Mouse (Mus musculus): ENCODE measurements at regions not wholly inside any gene's neighbourhood (a gene's known extent, or its start where the extent isn't known, plus 50 kb on each side); places are given as distances from the start of the nearest gene placed in this dataset.

- Histone ChIP-seq H3K27me3 (ENCODE audit: poor library complexity, severe bottlenecking) (no peaks in the 10 kb centered on the region), H3K4me1 (peaks cover 10% of the 10 kb centered on the region; the same call in 1 of the 2 replicates), H3K4me3 (no peak overlapping the region), H3K27ac (no peak overlapping the region), H3K9me3 (peaks cover 14% of the 10 kb centered on the region), H3K36me3 (replicated peaks) (no peaks in the 10 kb centered on the region)
- no peak for DNase-seq (ENCODE audit: extremely low spot score, low spot score)
- 77% methylated on average over 3 of the region's 3 CpGs for WGBS
Measured at GRCm38 (mm10) chr10:99396630-99397029, 133.6 kb downstream of the Dusp6 start.

- Histone ChIP-seq H3K4me1 (peaks cover 3% of the 10 kb centered on the region; the same call in 1 of the 2 replicates), H3K27ac (no peak overlapping the region), H3K27me3 (ENCODE audit: poor library complexity, severe bottlenecking) (no peaks in the 10 kb centered on the region), H3K4me3 (no peak overlapping the region), H3K9me3 (peaks cover 14% of the 10 kb centered on the region), H3K36me3 (replicated peaks) (no peaks in the 10 kb centered on the region)
- WGBS, result 92% methylated on average over 6 of the region's 6 CpGs
- DNase-seq (ENCODE audit: extremely low spot score, low spot score), result no peak
Measured at GRCm38 (mm10) chr10:99400076-99400475, 137.0 kb downstream of the Dusp6 start.

- Histone ChIP-seq H3K4me1 (no peaks in the 10 kb centered on the region), H3K9me3 (peaks cover 7% of the 10 kb centered on the region; the same call in 1 of the 2 replicates), H3K36me3 (replicated peaks) (no peaks in the 10 kb centered on the region), H3K27ac (no peak overlapping the region), H3K27me3 (ENCODE audit: poor library complexity, severe bottlenecking) (no peaks in the 10 kb centered on the region), H3K4me3 (no peak overlapping the region)
- WGBS, result 94% methylated on average over 2 of the region's 2 CpGs
- no peak for DNase-seq (ENCODE audit: extremely low spot score, low spot score)
Measured at GRCm38 (mm10) chr10:99406764-99407163, 143.7 kb downstream of the Dusp6 start.

GRCm38 (mm10) chr10:99408786-99409185 lies 145.8 kb downstream of the Dusp6 start:
- peaks cover 7% of the 10 kb centered on the region; the same call in 1 of the 2 replicates for H3K9me3 ChIP-seq

GRCm38 (mm10) chr10:99409744-99410143 lies 146.7 kb downstream of the Dusp6 start:
- H3K4me1 ChIP-seq, result no peaks in the 10 kb centered on the region
- peaks cover 7% of the 10 kb centered on the region; the same call in 1 of the 2 replicates for H3K9me3 ChIP-seq
- H3K36me3 ChIP-seq (replicated peaks), result no peaks in the 10 kb centered on the region
- no peak for DNase-seq (ENCODE audit: extremely low spot score, low spot score)
- 79% methylated on average over 11 of the region's 11 CpGs for WGBS
- no peaks in the 10 kb centered on the region for H3K27me3 ChIP-seq (ENCODE audit: poor library complexity, severe bottlenecking)
- no peak overlapping the region for H3K27ac ChIP-seq
- H3K4me3 ChIP-seq, result no peak overlapping the region

More at GRCm38 (mm10) chr10:99408786-99409185, 145.8 kb downstream of the Dusp6 start:
- WGBS, result 90% methylated on average over 2 of the region's 2 CpGs
- DNase-seq (ENCODE audit: extremely low spot score, low spot score), result no peak
- no peaks in the 10 kb centered on the region for H3K4me1 ChIP-seq
- H3K27ac ChIP-seq, result no peak overlapping the region
- H3K36me3 ChIP-seq (replicated peaks), result no peaks in the 10 kb centered on the region
- no peak overlapping the region for H3K4me3 ChIP-seq
- H3K27me3 ChIP-seq (ENCODE audit: poor library complexity, severe bottlenecking), result no peaks in the 10 kb centered on the region

GRCm38 (mm10) chr10:99410754-99411153 lies 147.7 kb downstream of the Dusp6 start:
- H3K36me3 ChIP-seq (replicated peaks), result no peaks in the 10 kb centered on the region
- 81% methylated on average over 3 of the region's 3 CpGs for WGBS
- peaks cover 7% of the 10 kb centered on the region; the same call in 1 of the 2 replicates for H3K9me3 ChIP-seq
- H3K4me1 ChIP-seq, result no peaks in the 10 kb centered on the region
- H3K4me3 ChIP-seq, result no peak overlapping the region
- H3K27ac ChIP-seq, result no peak overlapping the region
- no peak for DNase-seq (ENCODE audit: extremely low spot score, low spot score)
- no peaks in the 10 kb centered on the region for H3K27me3 ChIP-seq (ENCODE audit: poor library complexity, severe bottlenecking)

GRCm38 (mm10) chr10:99413455-99413854 lies 150.4 kb downstream of the Dusp6 start:
- no peak for DNase-seq (ENCODE audit: extremely low spot score, low spot score)
- H3K27ac ChIP-seq, result no peak overlapping the region
- peaks cover 6% of the 10 kb centered on the region; the same call in 1 of the 2 replicates for H3K9me3 ChIP-seq
- 81% methylated on average over 3 of the region's 3 CpGs for WGBS
- H3K36me3 ChIP-seq (replicated peaks), result no peaks in the 10 kb centered on the region
- no peak overlapping the region for H3K4me3 ChIP-seq
- no peaks in the 10 kb centered on the region for H3K27me3 ChIP-seq (ENCODE audit: poor library complexity, severe bottlenecking)
- peaks cover 24% of the 10 kb centered on the region for H3K4me1 ChIP-seq

- Histone ChIP-seq H3K36me3 (replicated peaks) (no peaks in the 10 kb centered on the region), H3K27ac (no peak overlapping the region), H3K4me3 (no peak overlapping the region), H3K27me3 (ENCODE audit: poor library complexity, severe bottlenecking) (no peaks in the 10 kb centered on the region), H3K9me3 (no peaks in the 10 kb centered on the region), H3K4me1 (peaks cover 33% of the 10 kb centered on the region)
- 51% methylated on average over 8 of the region's 8 CpGs for WGBS
- no peak for DNase-seq (ENCODE audit: extremely low spot score, low spot score)
Measured at GRCm38 (mm10) chr10:99416271-99416670, 153.2 kb downstream of the Dusp6 start.

- Histone ChIP-seq H3K4me3 (no peak overlapping the region), H3K36me3 (replicated peaks) (no peaks in the 10 kb centered on the region), H3K9me3 (no peaks in the 10 kb centered on the region), H3K4me1 (peaks cover 33% of the 10 kb centered on the region), H3K27ac (peak overlapping the region; percentile 68), H3K27me3 (ENCODE audit: poor library complexity, severe bottlenecking) (no peaks in the 10 kb centered on the region)
- DNase-seq (ENCODE audit: extremely low spot score, low spot score), result no peak
- 17% methylated on average over 3 of the region's 3 CpGs for WGBS
Measured at GRCm38 (mm10) chr10:99416896-99417479, 154.0 kb downstream of the Dusp6 start.

GRCm38 (mm10) chr10:99417591-99417990 lies 154.6 kb downstream of the Dusp6 start:
- 37% methylated on average over 7 of the region's 7 CpGs for WGBS
- peak; percentile 51 for DNase-seq (ENCODE audit: extremely low spot score, low spot score)

GRCm38 (mm10) chr10:99418497-99418896 lies 155.5 kb downstream of the Dusp6 start:
- DNase-seq (ENCODE audit: extremely low spot score, low spot score), result no peak
- H3K9me3 ChIP-seq, result no peaks in the 10 kb centered on the region
- no peak overlapping the region for H3K4me3 ChIP-seq
- peaks cover 33% of the 10 kb centered on the region for H3K4me1 ChIP-seq
- peak overlapping the region; percentile 51 for H3K27ac ChIP-seq
- no peaks in the 10 kb centered on the region for H3K36me3 ChIP-seq (replicated peaks)
- H3K27me3 ChIP-seq (ENCODE audit: poor library complexity, severe bottlenecking), result no peaks in the 10 kb centered on the region

More at GRCm38 (mm10) chr10:99417591-99417990, 154.6 kb downstream of the Dusp6 start:
- Histone ChIP-seq H3K9me3 (no peaks in the 10 kb centered on the region), H3K27ac (peak overlapping the region; percentile 51), H3K36me3 (replicated peaks) (no peaks in the 10 kb centered on the region), H3K4me3 (no peak overlapping the region), H3K4me1 (peaks cover 33% of the 10 kb centered on the region), H3K27me3 (ENCODE audit: poor library complexity, severe bottlenecking) (no peaks in the 10 kb centered on the region)

GRCm38 (mm10) chr10:99419532-99419931 lies 156.5 kb downstream of the Dusp6 start:
- Histone ChIP-seq H3K27me3 (ENCODE audit: poor library complexity, severe bottlenecking) (no peaks in the 10 kb centered on the region), H3K27ac (no peak overlapping the region)
- 84% methylated on average over 7 of the region's 7 CpGs for WGBS

GRCm38 (mm10) chr10:99423406-99423805 lies 160.4 kb downstream of the Dusp6 start:
- H3K36me3 ChIP-seq (replicated peaks), result no peaks in the 10 kb centered on the region
- DNase-seq (ENCODE audit: extremely low spot score, low spot score), result no peak
- H3K27me3 ChIP-seq (ENCODE audit: poor library complexity, severe bottlenecking), result no peaks in the 10 kb centered on the region
- WGBS, result 96% methylated on average over 5 of the region's 5 CpGs
- H3K4me1 ChIP-seq, result peaks cover 9% of the 10 kb centered on the region
- H3K9me3 ChIP-seq, result no peaks in the 10 kb centered on the region
- H3K27ac ChIP-seq, result no peak overlapping the region
- no peak overlapping the region for H3K4me3 ChIP-seq

More at GRCm38 (mm10) chr10:99419532-99419931, 156.5 kb downstream of the Dusp6 start:
- H3K4me1 ChIP-seq, result peaks cover 33% of the 10 kb centered on the region
- H3K9me3 ChIP-seq, result no peaks in the 10 kb centered on the region
- H3K36me3 ChIP-seq (replicated peaks), result no peaks in the 10 kb centered on the region
- DNase-seq (ENCODE audit: extremely low spot score, low spot score), result no peak
- no peak overlapping the region for H3K4me3 ChIP-seq
